Mouse (Mus musculus) cortical plate, adult 2 months (tissue): ENCODE measurements around the gene Sh3bgr.

Experiments used
- CTCF ChIP-seq: fragments of 200-500 bp; IDR thresholded peaks from 2 replicates; pipeline ENCODE4 v1.5.1; 2011; ENCODE audit warnings: mild to moderate bottlenecking, control low read depth, low read length; ENCODE audit not compliant: insufficient read depth; ENCODE audit errors: extremely low read depth
- POLR2A ChIP-seq: fragments of 200-500 bp; IDR thresholded peaks from 2 replicates; pipeline ENCODE4 v1.6.1; 2011; ENCODE audit warnings: mild to moderate bottlenecking, low read length, control low read depth; ENCODE audit not compliant: insufficient read depth; ENCODE audit errors: extremely low read depth

- no peak for TF ChIP-seq CTCF
- TF ChIP-seq POLR2A, result no peak
These were observed 39.3 kb upstream of the Sh3bgr start for GRCm38 (mm10) chr16:96160927-96161326.
